Mouse (Mus musculus): ENCODE results near the gene Atp6v1g2. TPM values are rescaled to one million over a fixed set of nuclear protein-coding genes. Genes with fewer than 3 reads are reported as not detected.

Gene Atp6v1g2
- polyA plus RNA-seq, 1 experiment from 2014 or later, result 122 TPM

- Histone ChIP-seq H3K9ac (no peak overlapping the region), H3K27ac (no peak overlapping the region), H3K4me1 (replicated peaks; ENCODE audit: control insufficient read depth, insufficient read depth, low read length) (no peaks in the 10 kb centered on the region), H3K4me3 (replicated peaks; ENCODE audit: low read length) (no peak overlapping the region), H3K27me3 (ENCODE audit: control insufficient read depth, insufficient read depth, low read length) (no peaks in the 10 kb centered on the region), H3K9me3 (ENCODE audit: control insufficient read depth, low read length) (no peaks in the 10 kb centered on the region), H3K36me3 (replicated peaks; ENCODE audit: control insufficient read depth, insufficient read depth) (peaks cover 21% of the 10 kb centered on the region), H3K4me2 (replicated peaks) (no peak overlapping the region)
- ATAC-seq (ENCODE audit: low FRiP score) (no peak), DNase-seq (ENCODE audit: low spot score) (no peak)
- 89% methylated on average over 1 of the region's 1 CpGs for WGBS
Measured at GRCm38 (mm10) chr17:35257378-35257777, 23.9 kb downstream of the Atp6v1g2 start.

- DNase-seq (ENCODE audit: low spot score) (peak; percentile 91), ATAC-seq (ENCODE audit: low FRiP score) (no peak)
- Histone ChIP-seq H3K4me1 (replicated peaks; ENCODE audit: control insufficient read depth, insufficient read depth, low read length) (no peaks in the 10 kb centered on the region; the same call in 1 of the 2 replicates), H3K9me3 (ENCODE audit: control insufficient read depth, low read length) (no peaks in the 10 kb centered on the region), H3K4me2 (replicated peaks) (peak overlapping the region; percentile 33), H3K27me3 (ENCODE audit: control insufficient read depth, insufficient read depth, low read length) (no peaks in the 10 kb centered on the region), H3K27ac (no peak overlapping the region), H3K4me3 (replicated peaks; ENCODE audit: low read length) (no peak overlapping the region), H3K36me3 (replicated peaks; ENCODE audit: control insufficient read depth, insufficient read depth) (peaks cover 15% of the 10 kb centered on the region), H3K9ac (peak overlapping the region; percentile 29; the same call in 1 of the 2 replicates)
- 13% methylated on average over 17 of the region's 17 CpGs for WGBS
Measured at GRCm38 (mm10) chr17:35257824-35258491, 24.5 kb downstream of the Atp6v1g2 start.

- H3K27me3 ChIP-seq (ENCODE audit: control insufficient read depth, insufficient read depth, low read length), result no peaks in the 10 kb centered on the region
- no peak for ATAC-seq (ENCODE audit: low FRiP score)
- 0 out of 2 replicates have a peak overlapping the region, but pooled peaks have one; percentile 33 for H3K4me2 ChIP-seq (replicated peaks)
- 65% methylated on average over 13 of the region's 14 CpGs for WGBS
- H3K4me3 ChIP-seq (replicated peaks; ENCODE audit: low read length), result no peak overlapping the region
- H3K27ac ChIP-seq, result no peak overlapping the region
- H3K9ac ChIP-seq, result no peak overlapping the region
- H3K9me3 ChIP-seq (ENCODE audit: control insufficient read depth, low read length), result no peaks in the 10 kb centered on the region
- DNase-seq (ENCODE audit: low spot score), result no peak
- peaks cover 7% of the 10 kb centered on the region for H3K36me3 ChIP-seq (replicated peaks; ENCODE audit: control insufficient read depth, insufficient read depth)
- H3K4me1 ChIP-seq (replicated peaks; ENCODE audit: control insufficient read depth, insufficient read depth, low read length), result no peaks in the 10 kb centered on the region; the same call in 1 of the 2 replicates
Measured at GRCm38 (mm10) chr17:35258492-35259478, 25.3 kb downstream of the Atp6v1g2 start.

- Histone ChIP-seq H3K9me3 (ENCODE audit: control insufficient read depth, low read length) (no peaks in the 10 kb centered on the region), H3K4me1 (replicated peaks; ENCODE audit: control insufficient read depth, insufficient read depth, low read length) (no peaks in the 10 kb centered on the region; the same call in 1 of the 2 replicates), H3K4me2 (replicated peaks) (no peak overlapping the region), H3K9ac (no peak overlapping the region), H3K27ac (no peak overlapping the region), H3K36me3 (replicated peaks; ENCODE audit: control insufficient read depth, insufficient read depth) (no peaks in the 10 kb centered on the region), H3K4me3 (replicated peaks; ENCODE audit: low read length) (no peak overlapping the region), H3K27me3 (ENCODE audit: control insufficient read depth, insufficient read depth, low read length) (peaks cover 3% of the 10 kb centered on the region; the same call in 1 of the 2 replicates)
- 73% methylated on average over 4 of the region's 4 CpGs for WGBS
- DNase-seq (ENCODE audit: low spot score) (no peak), ATAC-seq (ENCODE audit: low FRiP score) (no peak)
Measured at GRCm38 (mm10) chr17:35259621-35260020, 26.2 kb downstream of the Atp6v1g2 start.

GRCm38 (mm10) chr17:35261651-35262050 is 28.2 kb downstream of the Atp6v1g2 start:
- 71% methylated on average over 13 of the region's 13 CpGs for WGBS
- H3K9me3 ChIP-seq (ENCODE audit: control insufficient read depth, low read length), result no peaks in the 10 kb centered on the region
- no peak overlapping the region for H3K4me2 ChIP-seq (replicated peaks)
- peaks cover 3% of the 10 kb centered on the region; the same call in 1 of the 2 replicates for H3K27me3 ChIP-seq (ENCODE audit: control insufficient read depth, insufficient read depth, low read length)
- ATAC-seq (ENCODE audit: low FRiP score), result no peak
- no peak for DNase-seq (ENCODE audit: low spot score)
- H3K4me1 ChIP-seq (replicated peaks; ENCODE audit: control insufficient read depth, insufficient read depth, low read length), result no peaks in the 10 kb centered on the region; the same call in 1 of the 2 replicates
- H3K4me3 ChIP-seq (replicated peaks; ENCODE audit: low read length), result no peak overlapping the region
- no peaks in the 10 kb centered on the region for H3K36me3 ChIP-seq (replicated peaks; ENCODE audit: control insufficient read depth, insufficient read depth)
- H3K27ac ChIP-seq, result no peak overlapping the region
- no peak overlapping the region for H3K9ac ChIP-seq

- H3K4me2 ChIP-seq (replicated peaks), result peak within 1 kb of the TSS; percentile 91
- no peaks in the 10 kb centered on the region; the same call in 1 of the 2 replicates for H3K4me1 ChIP-seq (replicated peaks; ENCODE audit: control insufficient read depth, insufficient read depth, low read length)
- no peak within 1 kb of the TSS for H3K27ac ChIP-seq
- ATAC-seq (ENCODE audit: low FRiP score) (peak; percentile 93), DNase-seq (ENCODE audit: low spot score) (peak; percentile 94)
- under 1% methylated on average over 71 of the region's 73 CpGs for WGBS
- peak within 1 kb of the TSS; percentile 77 for H3K9ac ChIP-seq
- H3K9me3 ChIP-seq (ENCODE audit: control insufficient read depth, low read length), result no peaks in the 10 kb centered on the region
- peak within 1 kb of the TSS; percentile 74 for H3K4me3 ChIP-seq (replicated peaks; ENCODE audit: low read length)
- H3K27me3 ChIP-seq (ENCODE audit: control insufficient read depth, insufficient read depth, low read length), result peaks cover 3% of the 10 kb centered on the region; the same call in 1 of the 2 replicates
- H3K36me3 ChIP-seq (replicated peaks; ENCODE audit: control insufficient read depth, insufficient read depth), result no peaks in the 10 kb centered on the region
Measured at GRCm38 (mm10) chr17:35262664-35263522, 29.4 kb downstream of the Atp6v1g2 start, which contains the start of gene H2-D1. Gene H2-D1, plus strand, starts transcription at chr17:35262730.

GRCm38 (mm10) chr17:35263523-35263883 is 30.0 kb downstream of the Atp6v1g2 start:
- WGBS, result under 1% methylated on average over 31 of the region's 31 CpGs
- no peaks in the 10 kb centered on the region for H3K36me3 ChIP-seq (replicated peaks; ENCODE audit: control insufficient read depth, insufficient read depth)
- no peak for DNase-seq (ENCODE audit: low spot score)
- H3K4me1 ChIP-seq (replicated peaks; ENCODE audit: control insufficient read depth, insufficient read depth, low read length), result no peaks in the 10 kb centered on the region; the same call in 1 of the 2 replicates
- H3K9me3 ChIP-seq (ENCODE audit: control insufficient read depth, low read length), result no peaks in the 10 kb centered on the region
- ATAC-seq (ENCODE audit: low FRiP score), result peak; percentile 6; the same call in 1 of the 2 replicates
- peak overlapping the region; percentile 91 for H3K4me2 ChIP-seq (replicated peaks)
- H3K27me3 ChIP-seq (ENCODE audit: control insufficient read depth, insufficient read depth, low read length), result peaks cover 3% of the 10 kb centered on the region; the same call in 1 of the 2 replicates
- peak overlapping the region; percentile 74 for H3K4me3 ChIP-seq (replicated peaks; ENCODE audit: low read length)
- peak overlapping the region; percentile 77 for H3K9ac ChIP-seq
- no peak overlapping the region for H3K27ac ChIP-seq

GRCm38 (mm10) chr17:35267399-35268086 is 34.1 kb downstream of the Atp6v1g2 start:
- Histone ChIP-seq H3K9me3 (ENCODE audit: control insufficient read depth, low read length) (no peaks in the 10 kb centered on the region), H3K27ac (no peak overlapping the region), H3K4me2 (replicated peaks) (no peak overlapping the region), H3K4me1 (replicated peaks; ENCODE audit: control insufficient read depth, insufficient read depth, low read length) (no peaks in the 10 kb centered on the region; the same call in 1 of the 2 replicates), H3K4me3 (replicated peaks; ENCODE audit: low read length) (no peak overlapping the region), H3K9ac (no peak overlapping the region), H3K36me3 (replicated peaks; ENCODE audit: control insufficient read depth, insufficient read depth) (no peaks in the 10 kb centered on the region), H3K27me3 (ENCODE audit: control insufficient read depth, insufficient read depth, low read length) (peaks cover 3% of the 10 kb centered on the region; the same call in 1 of the 2 replicates)
- 70% methylated on average over 1 of the region's 1 CpGs for WGBS
- ATAC-seq (ENCODE audit: low FRiP score) (no peak), DNase-seq (ENCODE audit: low spot score) (no peak)
